28 mouse cellular contexts compared by ENCODE assay signal in genomic region chr19:25072521-25072920, GRCm38 (mm10).
DNase-seq lines count a peak whose midpoint lies in the region; ATAC-seq and TF ChIP-seq lines count a peak whose summit lies in the region.
"Had no signal": no experiment of that assay in that cellular context is flagged by ENCODE, and none has a peak within 500 bp of the region (broad histone marks: within the 10 kb centered on the region; RNA-seq: fewer than 3 reads in every experiment).

No protein-coding gene starts in this region.

- peak overlapping the region; percentile 5; the same call in 1 of the 2 replicates for H3K27ac ChIP-seq in liver, postnatal 0 days (ENCODE audit: low read depth)
- no peak overlapping the region for H3K27ac ChIP-seq in CH12.LX (ENCODE audit: insufficient read depth, low read depth)
- H3K27ac ChIP-seq: hindbrain, embryonic 14.5 days; limb, embryonic 12.5 days; macrophage; midbrain, embryonic 10.5 days; midbrain, embryonic 15.5 days; stomach, embryonic 15.5 days had no signal

- TF ChIP-seq POLR2A in CH12.LX (IDR thresholded peaks at IDR 0.05; ENCODE audit: low read depth, low read length) = 0 out of 2 replicates have a peak, but pooled peaks have one; percentile 17

- TF ChIP-seq RAD21 in CH12.LX (IDR thresholded peaks at IDR 0.05; ENCODE audit: low read depth, low read length) = no peak

- in situ Hi-C loops in CH12.LX (cut with MboI; ENCODE audit: low pct_ligation_motif_present, low pct_unique_long_range_greater_than_20kb, low sequenced_read_pairs) = loop anchor here (10.0 kb wide), 1 partner anchor 108 kb away; the partner anchor contains the start of gene Cbwd1

- no peak overlapping the region for H3K4me2 ChIP-seq in liver, postnatal 0 days (ENCODE audit: low read depth, low read length)
- no peak overlapping the region for H3K4me2 ChIP-seq in CH12.LX (ENCODE audit: insufficient read depth, low read depth, poor library complexity, severe bottlenecking)
- H3K4me2 ChIP-seq: heart, embryonic 11.5 days; hindbrain, embryonic 14.5 days; limb, embryonic 12.5 days; liver, embryonic 11.5 days; midbrain, embryonic 15.5 days; stomach, embryonic 15.5 days had no signal

- dilution Hi-C loops in CH12.LX (cut with MboI; ENCODE audit: extremely low pct_ligation_motif_present, extremely low pct_unique_long_range_greater_than_20kb, low sequenced_read_pairs) = no loop called here

- peaks cover 3% of the 10 kb centered on the region; the same call in 1 of the 2 replicates for H3K36me3 ChIP-seq in liver, postnatal 0 days (replicated peaks; ENCODE audit: insufficient read depth, low read length)
- peaks cover 34 to 83% of the 10 kb centered on the region in 2 experiments for H3K36me3 ChIP-seq in CH12.LX (replicated peaks in 1 of 2; ENCODE audit: control insufficient read depth in 1 of 2, insufficient read depth in 1 of 2, low read length in 1 of 2)
- H3K36me3 ChIP-seq: limb, embryonic 12.5 days; midbrain, embryonic 10.5 days; midbrain, embryonic 15.5 days; stomach, embryonic 15.5 days had no signal

- no peaks in the 10 kb centered on the region for H3K27me3 ChIP-seq in liver, postnatal 0 days (ENCODE audit: insufficient read depth, low read length)
- H3K27me3 ChIP-seq in CH12.LX (replicated peaks) = no peaks in the 10 kb centered on the region
- H3K27me3 ChIP-seq: limb, embryonic 12.5 days; midbrain, embryonic 15.5 days; stomach, embryonic 15.5 days had no signal

- no peaks in the 10 kb centered on the region for H3K9me3 ChIP-seq in liver, postnatal 0 days (ENCODE audit: low read length)
- no peaks in the 10 kb centered on the region for H3K9me3 ChIP-seq in CH12.LX (replicated peaks; ENCODE audit: low read length)
- H3K9me3 ChIP-seq: limb, embryonic 12.5 days; midbrain, embryonic 10.5 days; midbrain, embryonic 15.5 days; stomach, embryonic 15.5 days had no signal

- WGBS in liver, postnatal 0 days (ENCODE audit: insufficient replicate concordance) = 61% methylated on average over 9 of the region's 9 CpGs

- no peak for TF ChIP-seq CTCF in liver, postnatal 0 days (IDR thresholded peaks at IDR 0.05; ENCODE audit: low read depth)
- no peak for TF ChIP-seq CTCF in CH12.LX (conservative IDR thresholded peaks at IDR 0.05 in 1 of 2, IDR thresholded peaks at IDR 0.05 in 1 of 2; ENCODE audit: low read depth in 2 of 2, low read length in 2 of 2)

- no peak for ATAC-seq in liver, postnatal 0 days
- ATAC-seq in megakaryocyte, adult 5-6 weeks (ENCODE audit: poor library complexity, severe bottlenecking) = peak; percentile 87
- ATAC-seq: forebrain, postnatal 0 days; midbrain, embryonic 15.5 days had no signal

- no peak for TF ChIP-seq EP300 in liver, postnatal 0 days (IDR thresholded peaks at IDR 0.05; ENCODE audit: low read depth)
- TF ChIP-seq EP300 in CH12.LX (IDR thresholded peaks at IDR 0.05; ENCODE audit: low read length) = 0 out of 2 replicates have a peak, but pooled peaks have one; percentile 22

- H3K4me3 ChIP-seq in liver, postnatal 0 days (ENCODE audit: low read depth, low read length) = no peak overlapping the region
- H3K4me3 ChIP-seq in CH12.LX (replicated peaks in 1 of 3; ENCODE audit: low read depth in 2 of 3, low read length in 2 of 3, poor library complexity in 1 of 3) = no peak overlapping the region
- H3K4me3 ChIP-seq: erythroblast, embryonic 14.5 days; limb, embryonic 12.5 days; midbrain, embryonic 10.5 days; midbrain, embryonic 15.5 days; stomach, embryonic 15.5 days had no signal

- no peak for DNase-seq in liver, postnatal 0 days
- DNase-seq in liver = no peak
- DNase-seq in CH12.LX (ENCODE audit: extremely low read depth) = peak; percentile 73
- no peak for DNase-seq in layer of hippocampus, postnatal 10 days (ENCODE audit: low spot score in 2 of 2)
- DNase-seq in gastrocnemius, adult 8-10 months (ENCODE audit: low spot score in 2 of 2) = no peak
- DNase-seq in adrenal gland, postnatal 25 days = no peak
- DNase-seq: adrenal gland, adult 8-10 months; cerebellum, adult 11 months; cerebellum, adult 9-11 months; forebrain, postnatal 0 days; gastrocnemius, postnatal 10 days; heart, postnatal 4 days; kidney, adult 11 months; kidney, postnatal 14 days; layer of hippocampus, adult 9-11 months; right cerebral cortex, adult 18-20 months; right cerebral cortex, postnatal 4 days; thymus, postnatal 25 days had no signal

- peaks cover 12% of the 10 kb centered on the region for H3K79me2 ChIP-seq in CH12.LX (replicated peaks; ENCODE audit: control insufficient read depth, extremely low read depth, insufficient read depth, poor library complexity, severe bottlenecking)

- H3K4me1 ChIP-seq in liver, postnatal 0 days (ENCODE audit: insufficient read depth) = peaks cover 5% of the 10 kb centered on the region
- peaks cover 11 to 71% of the 10 kb centered on the region in 2 experiments for H3K4me1 ChIP-seq in CH12.LX (ENCODE audit: control insufficient read depth in 1 of 2, insufficient read depth in 2 of 2)
- H3K4me1 ChIP-seq: limb, embryonic 12.5 days; midbrain, embryonic 10.5 days; midbrain, embryonic 15.5 days; stomach, embryonic 15.5 days had no signal

- H3K9ac ChIP-seq in liver, postnatal 0 days (replicated peaks) = no peak overlapping the region
- H3K9ac ChIP-seq in CH12.LX (ENCODE audit: insufficient read depth, low read depth) = no peak overlapping the region
- H3K9ac ChIP-seq: forebrain, postnatal 0 days; hindbrain, embryonic 14.5 days; limb, embryonic 12.5 days; midbrain, embryonic 15.5 days; stomach, embryonic 15.5 days had no signal

TF ChIP-seq in CH12.LX, 34 proteins besides CTCF, POLR2A, EP300 and RAD21:
- TF ChIP-seq UBTF (IDR thresholded peaks at IDR 0.05; ENCODE audit: low read depth, low read length) (no peak), ETS1 (conservative IDR thresholded peaks at IDR 0.05; ENCODE audit: low read depth, low read length) (peak; percentile 20; the same call in 1 of the 2 replicates)
